Mouse (Mus musculus): ENCODE results near the gene Usp43. TPM values are rescaled to one million over a fixed set of nuclear protein-coding genes. Genes with fewer than 3 reads are reported as not detected.

Gene Usp43
- polyA plus RNA-seq, 1 experiment from 2014 or later: 2.8 TPM

- H3K27ac ChIP-seq (ENCODE audit: low read length): no peak overlapping the region
- no peak for ATAC-seq (ENCODE audit: insufficient read depth, low FRiP score)
- WGBS: 57% methylated on average over 5 of the region's 5 CpGs
- no peak overlapping the region for H3K9ac ChIP-seq (ENCODE audit: low read length)
- H3K4me3 ChIP-seq (replicated peaks; ENCODE audit: low read length): no peak overlapping the region
- H3K9me3 ChIP-seq (replicated peaks; ENCODE audit: control insufficient read depth, low read length): no peaks in the 10 kb centered on the region
- no peaks in the 10 kb centered on the region for H3K36me3 ChIP-seq (ENCODE audit: control insufficient read depth, insufficient read depth, low read length)
- H3K27me3 ChIP-seq (ENCODE audit: control insufficient read depth, insufficient read depth, low read length): no peaks in the 10 kb centered on the region
- H3K4me1 ChIP-seq (ENCODE audit: control insufficient read depth, insufficient read depth, low read length): peaks cover 4% of the 10 kb centered on the region; the same call in 1 of the 2 replicates
- 0 out of 2 replicates have a peak overlapping the region, but pooled peaks have one; percentile 96 for H3K4me2 ChIP-seq (ENCODE audit: low read depth, low read length)
Observed at GRCm38 (mm10) chr11:67919593-67919992, 2.4 kb downstream of the Usp43 start.

GRCm38 (mm10) chr11:67917126-67917525, 4.8 kb downstream of the Usp43 start:
- no peaks in the 10 kb centered on the region for H3K27me3 ChIP-seq (ENCODE audit: control insufficient read depth, insufficient read depth, low read length)
- no peak overlapping the region for H3K4me3 ChIP-seq (replicated peaks; ENCODE audit: low read length)
- H3K9ac ChIP-seq (ENCODE audit: low read length): no peak overlapping the region
- whole genome bisulfite sequencing: 64% methylated on average over 3 of the region's 3 CpGs
- H3K27ac ChIP-seq (ENCODE audit: low read length): no peak overlapping the region
- peaks cover 4% of the 10 kb centered on the region; the same call in 1 of the 2 replicates for H3K4me1 ChIP-seq (ENCODE audit: control insufficient read depth, insufficient read depth, low read length)
- no peaks in the 10 kb centered on the region for H3K9me3 ChIP-seq (replicated peaks; ENCODE audit: control insufficient read depth, low read length)
- no peaks in the 10 kb centered on the region for H3K36me3 ChIP-seq (ENCODE audit: control insufficient read depth, insufficient read depth, low read length)
- no peak for ATAC-seq (ENCODE audit: insufficient read depth, low FRiP score)
- no peak overlapping the region for H3K4me2 ChIP-seq (ENCODE audit: low read depth, low read length)

DNA sequence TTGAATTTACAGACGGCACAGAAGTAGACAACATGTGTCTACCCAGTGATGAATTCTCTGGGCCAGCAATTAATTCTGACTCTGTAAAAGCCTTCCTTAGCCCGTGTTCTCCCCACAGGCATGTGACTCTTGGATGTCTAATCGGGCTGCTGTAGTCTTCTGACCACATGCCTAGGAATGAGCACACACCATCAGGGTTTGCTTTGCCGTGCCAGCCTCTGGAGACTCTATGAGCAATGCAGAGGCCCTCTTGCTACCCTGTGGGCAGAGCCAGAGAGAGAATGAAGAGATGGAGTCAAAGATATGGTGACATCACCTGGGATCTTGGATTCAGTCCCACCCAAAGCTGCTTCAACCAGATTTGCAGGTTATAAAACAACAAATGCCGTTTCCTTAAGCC, 10.9 kb downstream of the Usp43 start:
- 79% methylated on average over 5 of the region's 5 CpGs for WGBS
- Histone ChIP-seq H3K27ac (ENCODE audit: low read length) (no peak overlapping the region; the same call in 1 of the 2 replicates), H3K4me2 (ENCODE audit: low read depth, low read length) (no peak overlapping the region), H3K4me3 (replicated peaks; ENCODE audit: low read length) (no peak overlapping the region), H3K4me1 (ENCODE audit: control insufficient read depth, insufficient read depth, low read length) (no peaks in the 10 kb centered on the region), H3K36me3 (ENCODE audit: control insufficient read depth, insufficient read depth, low read length) (no peaks in the 10 kb centered on the region), H3K9me3 (replicated peaks; ENCODE audit: control insufficient read depth, low read length) (no peaks in the 10 kb centered on the region), H3K9ac (ENCODE audit: low read length) (no peak overlapping the region), H3K27me3 (ENCODE audit: control insufficient read depth, insufficient read depth, low read length) (no peaks in the 10 kb centered on the region)
- ATAC-seq (ENCODE audit: insufficient read depth, low FRiP score): no peak

- 88% methylated on average over 4 of the region's 4 CpGs for WGBS
- H3K9ac ChIP-seq (ENCODE audit: low read length): no peak overlapping the region
- H3K4me3 ChIP-seq (replicated peaks; ENCODE audit: low read length): no peak overlapping the region
- ATAC-seq (ENCODE audit: insufficient read depth, low FRiP score): no peak
- no peaks in the 10 kb centered on the region for H3K36me3 ChIP-seq (ENCODE audit: control insufficient read depth, insufficient read depth, low read length)
- H3K4me2 ChIP-seq (ENCODE audit: low read depth, low read length): no peak overlapping the region
- H3K4me1 ChIP-seq (ENCODE audit: control insufficient read depth, insufficient read depth, low read length): no peaks in the 10 kb centered on the region
- H3K27ac ChIP-seq (ENCODE audit: low read length): no peak overlapping the region
- no peaks in the 10 kb centered on the region for H3K27me3 ChIP-seq (ENCODE audit: control insufficient read depth, insufficient read depth, low read length)
- no peaks in the 10 kb centered on the region for H3K9me3 ChIP-seq (replicated peaks; ENCODE audit: control insufficient read depth, low read length)
Observed at GRCm38 (mm10) chr11:67903756-67904155, 18.2 kb downstream of the Usp43 start.

- Histone ChIP-seq H3K4me2 (ENCODE audit: low read depth, low read length) (no peak overlapping the region), H3K27me3 (ENCODE audit: control insufficient read depth, insufficient read depth, low read length) (no peaks in the 10 kb centered on the region), H3K36me3 (ENCODE audit: control insufficient read depth, insufficient read depth, low read length) (no peaks in the 10 kb centered on the region), H3K4me3 (replicated peaks; ENCODE audit: low read length) (no peak overlapping the region), H3K27ac (ENCODE audit: low read length) (no peak overlapping the region), H3K4me1 (ENCODE audit: control insufficient read depth, insufficient read depth, low read length) (no peaks in the 10 kb centered on the region), H3K9me3 (replicated peaks; ENCODE audit: control insufficient read depth, low read length) (no peaks in the 10 kb centered on the region), H3K9ac (ENCODE audit: low read length) (no peak overlapping the region)
- peak; percentile 66; the same call in 1 of the 2 replicates for ATAC-seq (ENCODE audit: insufficient read depth, low FRiP score)
- 35% methylated on average over 8 of the region's 8 CpGs for WGBS
Observed at GRCm38 (mm10) chr11:67897064-67897560, 24.8 kb downstream of the Usp43 start.

- H3K27me3 ChIP-seq (ENCODE audit: control insufficient read depth, insufficient read depth, low read length): no peaks in the 10 kb centered on the region
- no peaks in the 10 kb centered on the region for H3K36me3 ChIP-seq (ENCODE audit: control insufficient read depth, insufficient read depth, low read length)
- no peak overlapping the region for H3K4me2 ChIP-seq (ENCODE audit: low read depth, low read length)
- H3K9me3 ChIP-seq (replicated peaks; ENCODE audit: control insufficient read depth, low read length): no peaks in the 10 kb centered on the region
- no peak for ATAC-seq (ENCODE audit: insufficient read depth, low FRiP score)
- no peak overlapping the region for H3K9ac ChIP-seq (ENCODE audit: low read length)
- H3K4me1 ChIP-seq (ENCODE audit: control insufficient read depth, insufficient read depth, low read length): no peaks in the 10 kb centered on the region
- H3K4me3 ChIP-seq (replicated peaks; ENCODE audit: low read length): no peak overlapping the region
- WGBS: 73% methylated on average over 7 of the region's 7 CpGs
- no peak overlapping the region for H3K27ac ChIP-seq (ENCODE audit: low read length)
Observed at GRCm38 (mm10) chr11:67895641-67896040, 26.3 kb downstream of the Usp43 start.

DNA sequence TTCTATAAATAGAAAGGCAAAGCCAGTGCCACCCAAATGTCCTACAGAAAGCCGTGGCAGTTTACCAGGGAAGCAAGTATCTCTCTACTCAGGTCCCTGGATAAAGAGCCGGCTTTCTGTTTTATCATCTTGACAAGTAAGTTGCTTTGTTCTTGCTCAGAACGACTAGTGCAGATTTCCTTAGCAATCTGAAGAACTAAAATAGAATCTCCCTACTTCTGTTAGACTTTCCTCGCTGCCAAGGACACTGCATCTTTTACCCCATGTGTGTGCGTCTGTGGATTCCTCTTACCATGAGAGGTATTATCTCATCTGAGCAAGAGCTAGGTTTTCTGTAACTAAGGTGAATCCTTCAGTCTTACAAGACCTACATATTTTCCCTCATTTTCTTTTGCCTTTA, 33.4 kb downstream of the Usp43 start:
- Histone ChIP-seq H3K9ac (ENCODE audit: low read length) (no peak overlapping the region), H3K36me3 (ENCODE audit: control insufficient read depth, insufficient read depth, low read length) (no peaks in the 10 kb centered on the region), H3K9me3 (replicated peaks; ENCODE audit: control insufficient read depth, low read length) (peaks cover 6% of the 10 kb centered on the region; the same call in 1 of the 2 replicates), H3K4me3 (replicated peaks; ENCODE audit: low read length) (no peak overlapping the region), H3K27me3 (ENCODE audit: control insufficient read depth, insufficient read depth, low read length) (no peaks in the 10 kb centered on the region), H3K27ac (ENCODE audit: low read length) (no peak overlapping the region), H3K4me2 (ENCODE audit: low read depth, low read length) (no peak overlapping the region), H3K4me1 (ENCODE audit: control insufficient read depth, insufficient read depth, low read length) (no peaks in the 10 kb centered on the region)
- 73% methylated on average over 5 of the region's 5 CpGs for WGBS
- ATAC-seq (ENCODE audit: insufficient read depth, low FRiP score): no peak

- Histone ChIP-seq H3K27ac (ENCODE audit: low read length) (no peak overlapping the region), H3K9ac (ENCODE audit: low read length) (no peak overlapping the region), H3K4me1 (ENCODE audit: control insufficient read depth, insufficient read depth, low read length) (no peaks in the 10 kb centered on the region), H3K4me3 (replicated peaks; ENCODE audit: low read length) (no peak overlapping the region), H3K4me2 (ENCODE audit: low read depth, low read length) (no peak overlapping the region), H3K36me3 (ENCODE audit: control insufficient read depth, insufficient read depth, low read length) (no peaks in the 10 kb centered on the region), H3K9me3 (replicated peaks; ENCODE audit: control insufficient read depth, low read length) (peaks cover 6% of the 10 kb centered on the region; the same call in 1 of the 2 replicates), H3K27me3 (ENCODE audit: control insufficient read depth, insufficient read depth, low read length) (no peaks in the 10 kb centered on the region)
- 90% methylated on average over 2 of the region's 2 CpGs for WGBS
- no peak for ATAC-seq (ENCODE audit: insufficient read depth, low FRiP score)
Observed at GRCm38 (mm10) chr11:67885921-67886320, 36.0 kb downstream of the Usp43 start.

GRCm38 (mm10) chr11:67865521-67866197, 56.3 kb downstream of the Usp43 start:
- Histone ChIP-seq H3K4me2 (ENCODE audit: low read depth, low read length) (no peak overlapping the region), H3K27ac (ENCODE audit: low read length) (no peak overlapping the region), H3K9me3 (replicated peaks; ENCODE audit: control insufficient read depth, low read length) (no peaks in the 10 kb centered on the region), H3K4me1 (ENCODE audit: control insufficient read depth, insufficient read depth, low read length) (peaks cover 6% of the 10 kb centered on the region), H3K4me3 (replicated peaks; ENCODE audit: low read length) (no peak overlapping the region), H3K36me3 (ENCODE audit: control insufficient read depth, insufficient read depth, low read length) (no peaks in the 10 kb centered on the region), H3K27me3 (ENCODE audit: control insufficient read depth, insufficient read depth, low read length) (no peaks in the 10 kb centered on the region), H3K9ac (ENCODE audit: low read length) (no peak overlapping the region)
- peak; percentile 66 for ATAC-seq (ENCODE audit: insufficient read depth, low FRiP score)
- WGBS: 74% methylated on average over 9 of the region's 9 CpGs

Measured in stomach, embryonic 16.5 days (tissue).